Mouse (Mus musculus) thymus, adult 18-20 months (tissue): ENCODE measurements around the gene Ccdc62.

Experiments used
- DNase-seq, 2 experiments: peaks; one replicate each; pipeline ENCODE4 v3.0.0; 2022; ENCODE audit warnings: mixed read lengths in 2 of 2

The Ccdc62 gene

DNA sequence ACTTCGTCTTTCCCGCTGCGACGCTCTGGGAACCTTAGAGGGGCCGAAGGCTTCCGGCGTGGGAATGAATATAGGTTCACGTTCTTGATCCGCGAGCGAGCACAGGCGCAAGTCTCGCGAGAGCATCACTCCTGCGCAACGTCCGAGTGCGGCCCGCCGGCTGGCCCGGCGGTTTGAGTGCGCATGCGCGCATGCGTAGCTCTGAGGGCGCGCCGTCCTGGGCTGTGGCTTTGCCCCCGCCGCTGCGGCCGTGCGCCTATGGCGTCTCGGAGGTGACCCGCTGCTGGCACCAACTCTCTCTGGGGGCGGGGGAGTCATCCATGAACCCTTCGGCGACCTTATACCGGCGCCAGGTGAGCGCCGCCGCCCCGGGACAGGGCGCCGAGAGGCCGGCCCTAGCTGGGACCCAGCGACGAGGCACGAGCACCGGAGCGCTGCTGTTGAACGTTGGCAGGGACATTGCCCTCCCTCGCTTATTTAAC is at the start of gene Ccdc62:
Gene Ccdc62, plus strand, starts transcription at position 172 of the 482 bp plus-strand sequence.
- DNase-seq = peak; percentile 85

DNA sequence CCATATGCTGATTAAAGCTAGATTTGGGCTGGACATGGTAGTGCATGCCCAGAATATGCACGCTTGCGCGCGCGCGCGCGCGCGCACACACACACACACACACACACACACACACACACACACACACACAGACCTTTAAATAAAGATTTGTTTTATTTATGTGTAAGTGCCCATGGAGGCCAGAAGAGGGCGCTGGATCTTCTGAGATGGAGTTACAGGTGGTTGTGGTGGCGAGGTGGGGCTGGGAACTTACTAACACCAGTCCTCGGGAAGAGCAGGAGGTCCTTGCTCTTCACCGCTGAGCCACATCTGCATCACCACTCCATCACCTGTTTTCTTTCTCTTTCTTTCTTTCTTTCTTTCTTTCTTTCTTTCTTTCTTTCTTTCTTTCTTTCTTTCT is 49.7 kb upstream of the Ccdc62 start:
- no peak for DNase-seq

GRCm38 (mm10) chr5:123883891-123884290 is 46.6 kb upstream of the Ccdc62 start:
- DNase-seq = no peak

DNA sequence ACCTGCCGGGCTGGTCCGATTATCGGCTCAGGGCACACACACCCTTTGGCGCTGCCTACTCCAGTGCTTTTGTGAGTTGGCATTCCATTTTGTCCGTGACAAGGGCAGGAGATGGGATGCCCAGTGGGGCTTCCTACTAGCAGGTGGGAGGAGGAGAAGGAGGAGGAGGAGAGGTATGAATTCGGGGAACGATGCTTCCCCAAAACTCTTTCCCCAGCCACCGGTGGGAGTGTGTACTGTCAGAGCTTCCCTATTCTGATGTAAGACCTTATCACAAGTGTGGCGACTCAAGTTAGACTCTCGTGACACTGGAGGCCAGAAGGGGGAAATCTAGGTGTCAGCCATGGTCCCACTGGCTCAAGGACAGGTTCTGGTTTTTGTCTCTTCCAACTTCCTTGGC is 46.1 kb upstream of the Ccdc62 start:
- no peak for DNase-seq

GRCm38 (mm10) chr5:123886365-123886764 is 44.1 kb upstream of the Ccdc62 start:
- no peak for DNase-seq

GRCm38 (mm10) chr5:123890312-123890711 is 40.2 kb upstream of the Ccdc62 start:
- DNase-seq = no peak

- no peak for DNase-seq
These were observed 39.5 kb upstream of the Ccdc62 start for GRCm38 (mm10) chr5:123890987-123891386.

- DNase-seq = no peak
These were observed 38.8 kb upstream of the Ccdc62 start for GRCm38 (mm10) chr5:123891669-123892068.

- no peak for DNase-seq
These were observed 37.0 kb upstream of the Ccdc62 start for GRCm38 (mm10) chr5:123893520-123893919.

DNA sequence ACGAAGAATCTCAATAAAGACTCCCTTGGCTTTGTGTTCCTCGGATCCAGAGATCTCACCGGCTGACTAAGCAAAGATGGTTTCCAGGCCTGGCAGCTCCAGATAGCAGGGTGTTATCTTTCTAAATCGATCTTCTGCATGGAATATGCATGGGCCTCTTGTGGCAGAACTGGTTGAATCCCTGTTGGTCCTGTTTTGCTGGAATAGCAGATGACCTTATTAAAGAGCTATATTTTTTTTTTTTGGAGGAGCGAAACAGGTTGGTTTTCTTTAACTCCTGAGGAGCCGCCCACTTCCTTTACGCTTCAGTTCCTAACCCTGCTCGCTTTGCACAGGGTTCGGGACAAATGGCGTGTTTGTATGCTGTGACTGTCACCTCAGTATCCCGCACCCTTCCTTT is 34.1 kb upstream of the Ccdc62 start:
- DNase-seq = no peak

DNA sequence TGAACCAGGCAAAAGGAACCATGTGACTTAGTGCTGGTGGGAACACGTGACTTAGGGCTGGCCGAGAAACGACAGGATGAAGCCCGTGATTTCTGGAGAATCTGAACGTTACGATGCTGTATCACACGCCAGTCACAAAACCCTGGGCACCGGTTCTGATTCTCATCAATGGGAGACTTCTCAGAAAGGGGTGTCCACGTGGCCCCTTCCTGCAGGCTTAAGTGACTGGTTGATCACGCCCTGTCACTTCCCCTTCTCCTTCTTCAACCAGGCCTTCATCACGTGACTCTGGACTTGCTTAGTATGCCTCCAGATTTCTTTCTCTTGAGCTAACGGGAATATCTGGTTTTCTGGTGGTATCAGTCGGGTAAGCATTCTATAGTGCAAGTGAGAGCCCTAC is 33.1 kb upstream of the Ccdc62 start:
- no peak for DNase-seq

DNA sequence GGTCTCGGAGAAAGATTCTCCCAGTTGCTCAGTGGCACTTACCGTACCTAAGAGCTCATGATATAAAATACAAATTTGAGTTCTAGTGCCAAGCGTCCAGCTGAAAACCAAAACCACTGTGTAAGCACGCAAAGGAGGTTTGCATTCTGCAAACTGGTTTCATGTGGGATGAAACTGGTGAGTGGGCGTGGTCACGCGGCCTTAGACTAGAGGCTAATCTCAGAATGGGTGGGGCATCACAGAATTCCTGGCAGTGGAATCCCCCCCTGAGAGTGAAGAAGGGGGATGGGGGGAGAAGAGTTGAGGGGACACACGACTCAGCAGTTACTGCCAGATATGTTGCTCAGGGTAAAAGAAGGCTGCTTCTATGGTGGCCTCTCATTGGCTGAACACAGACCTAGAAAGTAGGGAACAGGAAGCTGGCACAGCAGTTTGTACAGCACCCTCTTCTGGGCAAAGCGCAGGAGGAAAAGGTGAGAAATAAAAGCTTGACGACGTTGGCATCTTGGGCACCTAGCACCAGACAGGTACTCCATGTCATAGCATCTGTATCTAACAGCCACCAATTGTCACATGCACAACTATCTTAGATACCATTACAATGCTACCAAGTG is 26.3 kb upstream of the Ccdc62 start:
- DNase-seq = no peak

DNA sequence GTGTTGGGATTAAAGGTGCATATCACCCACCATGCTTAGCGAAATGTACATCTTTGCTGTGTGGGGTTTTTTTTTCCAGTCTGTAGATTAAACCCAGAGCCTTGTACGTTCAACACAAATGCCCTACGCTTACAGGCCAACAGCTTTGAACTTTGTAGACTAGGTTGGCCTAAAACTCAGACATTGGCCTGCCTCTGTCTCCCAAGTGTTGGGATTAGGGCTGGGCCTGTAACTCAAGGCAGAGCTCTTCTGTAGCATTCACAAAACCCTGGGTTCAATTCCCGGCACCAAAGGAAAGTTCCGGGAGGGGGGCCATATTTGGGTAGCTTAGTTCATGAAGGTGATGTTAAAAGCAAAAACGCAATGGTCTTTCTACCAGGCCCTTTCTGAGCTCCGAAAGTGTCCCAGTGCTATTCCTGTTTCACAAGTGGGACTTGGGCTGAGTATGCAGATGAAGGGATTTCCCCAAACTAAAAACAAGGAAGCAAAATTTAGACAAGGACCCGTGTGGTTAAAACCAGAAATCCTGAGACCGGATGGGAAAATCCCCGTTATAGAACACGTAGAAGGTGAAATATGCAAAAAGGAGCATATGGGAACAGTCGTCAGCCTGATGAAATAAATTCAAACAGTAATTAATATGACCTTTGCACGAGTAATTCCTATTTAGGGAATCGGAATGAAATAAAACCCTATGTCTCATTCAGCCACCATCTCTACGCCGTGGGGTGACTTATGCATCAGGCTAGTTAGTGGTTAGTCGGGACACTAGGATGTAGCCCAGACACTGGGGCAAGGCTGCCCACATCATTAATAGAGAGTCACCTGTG is 24.1 kb upstream of the Ccdc62 start:
- DNase-seq = no peak

- DNase-seq = peak; percentile 96
These were observed 23.4 kb upstream of the Ccdc62 start, which contains the start of gene Denr for GRCm38 (mm10) chr5:123906976-123907630. Denr (plus strand) TSS chr5:123907175.

GRCm38 (mm10) chr5:123907631-123907977 is 22.9 kb upstream of the Ccdc62 start:
- no peak for DNase-seq

GRCm38 (mm10) chr5:123914852-123915251 is 15.6 kb upstream of the Ccdc62 start:
- no peak for DNase-seq

- DNase-seq = no peak
These were observed 8.4 kb upstream of the Ccdc62 start for GRCm38 (mm10) chr5:123922112-123922511.

DNA sequence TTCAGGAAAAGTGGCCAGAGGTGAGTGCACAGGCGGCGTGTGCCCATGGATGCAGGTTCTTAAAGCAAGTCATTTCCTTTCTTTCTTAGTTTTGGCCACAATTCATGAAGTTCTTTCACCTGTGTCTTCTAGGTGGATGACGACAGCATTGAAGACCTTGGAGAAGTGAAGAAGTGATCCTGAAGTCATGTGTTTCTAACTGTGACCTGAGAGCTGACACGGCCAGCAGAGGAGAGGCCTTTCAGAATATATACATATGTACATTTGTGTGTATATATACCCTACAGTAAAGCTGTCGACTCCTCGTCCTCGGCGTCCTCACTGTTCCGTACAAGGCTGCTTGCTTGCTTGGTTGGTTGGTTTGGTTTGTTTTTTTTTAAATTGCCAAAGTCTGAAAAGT is 3.4 kb upstream of the Ccdc62 start, which contains the start of gene Gm43518:
Gene Gm43518, plus strand, starts transcription at position 301 of the 400 bp plus-strand sequence.
- no peak for DNase-seq

DNA sequence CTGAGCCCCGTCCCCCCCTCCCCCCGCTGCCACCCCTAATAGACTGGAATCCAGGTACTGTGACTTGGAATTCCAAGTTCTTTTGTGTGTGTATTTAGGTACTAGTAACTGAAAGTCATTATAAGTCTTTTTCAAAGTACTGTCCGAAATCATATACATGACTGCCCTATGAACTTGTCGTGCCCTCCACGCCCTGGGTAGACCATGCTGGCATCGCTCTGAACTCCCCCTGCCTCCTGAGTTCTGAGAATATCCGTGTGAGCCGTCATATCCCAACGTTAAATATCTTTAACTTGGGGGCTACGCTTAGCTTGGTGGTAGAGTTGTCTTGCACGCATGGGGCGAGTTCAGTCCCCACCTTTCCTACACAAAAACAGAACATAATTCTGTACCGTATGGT is 652 bp downstream of the Ccdc62 start:
- DNase-seq = no peak

DNA sequence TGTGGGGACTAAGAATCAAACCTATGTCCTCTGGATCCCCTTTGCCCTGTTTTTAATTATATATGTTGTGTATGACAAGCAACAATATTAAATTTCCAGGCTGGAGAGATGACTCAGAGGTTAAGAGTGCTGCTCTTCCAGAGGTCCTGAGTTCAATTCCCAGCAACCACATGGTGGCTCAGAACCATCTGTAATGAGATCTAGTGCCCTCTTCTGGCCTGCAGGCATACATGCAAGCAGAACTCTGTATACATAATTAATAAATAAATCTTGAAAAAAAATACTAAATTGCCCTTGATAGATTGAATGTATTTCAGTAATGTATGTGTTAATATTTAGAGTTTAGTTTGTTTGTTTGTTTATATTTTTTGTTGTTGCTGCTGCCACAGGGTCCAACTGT is 2.4 kb downstream of the Ccdc62 start:
- no peak for DNase-seq

GRCm38 (mm10) chr5:123933556-123933955 is 3.1 kb downstream of the Ccdc62 start:
- DNase-seq = no peak

DNA sequence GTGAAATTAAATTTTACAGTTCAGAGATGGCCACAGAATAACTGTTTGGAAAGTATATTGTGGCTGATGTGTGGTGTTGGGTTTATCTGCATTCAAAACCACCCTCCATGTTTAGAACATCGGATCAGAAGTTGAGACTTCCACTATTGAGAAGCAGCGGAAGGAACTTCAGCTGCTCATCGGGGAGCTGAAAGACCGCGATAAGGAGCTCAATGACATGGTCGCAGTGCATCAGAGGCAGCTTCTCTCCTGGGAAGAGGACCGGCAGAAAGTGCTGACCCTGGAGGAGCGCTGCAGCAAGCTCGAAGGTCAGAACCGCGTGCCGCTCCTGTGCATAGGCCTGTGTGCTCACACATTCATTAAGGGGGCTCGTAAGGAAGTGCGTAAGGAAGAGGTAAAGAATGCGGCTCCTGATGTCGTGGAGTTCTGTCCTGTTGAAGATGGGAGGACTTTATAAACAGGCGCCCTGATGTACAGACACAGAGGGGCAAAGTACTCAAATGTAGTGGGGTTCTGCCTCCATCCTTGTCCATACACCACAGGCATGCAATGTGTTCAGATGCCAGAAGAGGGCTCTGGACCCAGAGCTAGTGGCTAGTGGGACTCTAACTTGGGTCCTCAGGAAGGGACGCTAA is 3.6 kb downstream of the Ccdc62 start:
- DNase-seq = no peak

- no peak for DNase-seq
These were observed 5.5 kb downstream of the Ccdc62 start for GRCm38 (mm10) chr5:123935931-123936330.
